Mouse (Mus musculus) heart, postnatal 14 days (tissue): ENCODE measurements at regions not wholly inside any gene's neighbourhood (a gene's known extent, or its start where the extent isn't known, plus 50 kb on each side); places are given as distances from the start of the nearest gene placed in this dataset.

Experiments
- DNase-seq, 2 experiments: peaks; one replicate each; pipeline ENCODE4 v3.0.0; 2021 to 2022
- intact Hi-C: fragments of 180-260 bp; cut with DNase I; formaldehyde crosslinking; loops from one replicate; pipeline ENCODE4 v1.15.1; 2025

- intact Hi-C loops: no loop called here
- DNase-seq: peak in 1 of 2 experiments; percentile 47
These were observed 186.9 kb downstream of the Tdh start for GRCm38 (mm10) chr14:63321931-63322510.
